Mouse (Mus musculus): Measurements from ENCODE around the gene Lyg2. TPM values are rescaled to one million over a fixed set of nuclear protein-coding genes. Genes with fewer than 3 reads are reported as not detected.

Gene Lyg2
- polyA plus RNA-seq, 1 experiment from 2014 or later, result not detected

DNA sequence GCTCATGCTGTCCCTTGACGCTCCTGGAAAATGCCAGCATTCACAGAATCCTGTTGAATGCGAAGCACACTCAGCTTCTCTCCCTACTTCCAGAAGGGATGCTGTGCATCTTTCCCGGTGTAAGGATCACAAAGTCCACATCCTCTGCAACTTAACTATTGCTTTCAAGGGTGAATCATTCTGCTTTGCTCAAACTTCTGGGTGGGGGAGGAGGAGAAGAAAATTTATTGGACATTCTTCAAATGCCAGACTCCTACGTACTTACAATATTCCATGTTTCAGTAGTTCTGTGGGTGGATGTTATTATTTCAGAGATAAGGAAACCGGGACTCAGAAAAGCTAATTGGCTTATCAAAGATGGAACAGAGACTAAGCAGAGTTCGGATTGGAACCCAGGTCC, 1.8 kb upstream of the Lyg2 start:
- no peak for ATAC-seq
- H3K9ac ChIP-seq, result no peak overlapping the region
- no peaks in the 10 kb centered on the region for H3K36me3 ChIP-seq (ENCODE audit: poor library complexity, severe bottlenecking)

DNA sequence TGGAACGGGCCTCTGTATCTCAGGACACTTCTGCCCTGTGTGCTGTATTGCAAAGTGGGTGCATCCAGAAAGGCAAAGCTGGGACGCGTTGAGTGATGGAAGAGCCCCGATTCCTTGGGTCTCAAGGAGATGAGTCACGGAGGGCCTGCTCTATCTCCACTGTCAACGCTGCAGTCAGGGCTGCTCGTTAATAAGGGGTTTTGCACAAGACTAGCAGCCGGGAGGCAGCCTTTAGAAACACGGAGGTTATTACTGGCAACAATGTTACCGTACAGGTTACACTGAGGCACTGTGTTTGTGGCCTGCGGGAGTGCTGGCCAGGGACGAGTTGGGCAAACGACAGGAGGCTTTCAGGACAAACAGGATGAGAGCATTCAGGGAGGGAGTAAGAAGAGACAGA, 1.4 kb upstream of the Lyg2 start:
- H3K4me3 ChIP-seq, result no peak overlapping the region
- 0 out of 2 replicates have a peak, but pooled peaks cover 2% of the 10 kb centered on the region for H3K27me3 ChIP-seq
- H3K9me3 ChIP-seq (replicated peaks), result no peaks in the 10 kb centered on the region
- no peaks in the 10 kb centered on the region for H3K36me3 ChIP-seq (ENCODE audit: poor library complexity, severe bottlenecking)
- WGBS, result 68% methylated on average over 13 of the region's 13 CpGs
- H3K4me2 ChIP-seq, result no peak overlapping the region
- no peak for ATAC-seq
- H3K9ac ChIP-seq, result no peak overlapping the region
- H3K4me1 ChIP-seq, result no peaks in the 10 kb centered on the region
- no peak overlapping the region for H3K27ac ChIP-seq

More for the DNA sequence above, 1.8 kb upstream of the Lyg2 start:
- Histone ChIP-seq H3K4me3 (no peak overlapping the region), H3K27me3 (0 out of 2 replicates have a peak, but pooled peaks cover 2% of the 10 kb centered on the region), H3K4me2 (no peak overlapping the region), H3K9me3 (replicated peaks) (no peaks in the 10 kb centered on the region), H3K27ac (no peak overlapping the region), H3K4me1 (no peaks in the 10 kb centered on the region)
- 82% methylated on average over 6 of the region's 6 CpGs for WGBS

- WGBS, result 79% methylated on average over 2 of the region's 2 CpGs
These were observed 3.5 kb downstream of the Lyg2 start for GRCm38 (mm10) chr1:37912751-37913150.

DNA sequence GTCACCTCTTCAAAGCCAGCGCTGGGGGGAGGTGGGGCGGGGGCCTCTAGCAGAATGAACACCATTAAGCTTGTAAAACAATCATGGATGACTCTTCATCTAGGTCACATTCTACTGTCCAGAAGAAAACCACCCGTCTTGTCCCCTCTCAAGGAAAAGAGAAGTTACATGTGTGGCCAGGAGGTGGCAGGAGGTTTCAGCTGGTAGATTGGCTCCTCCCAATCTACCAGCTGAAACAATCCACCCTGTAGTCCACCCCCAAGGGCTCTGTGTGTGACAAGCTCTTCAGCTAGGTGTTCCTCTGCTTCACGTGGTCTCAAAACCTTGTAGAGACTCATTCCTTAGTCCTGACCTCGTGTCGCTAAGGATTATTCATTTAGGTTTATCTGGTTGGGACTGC, 13.1 kb downstream of the Lyg2 start:
- WGBS, result 38% methylated on average over 6 of the region's 6 CpGs

More at GRCm38 (mm10) chr1:37912751-37913150, 3.5 kb downstream of the Lyg2 start:
- no peak overlapping the region for H3K4me3 ChIP-seq
- H3K4me2 ChIP-seq, result no peak overlapping the region
- no peaks in the 10 kb centered on the region for H3K36me3 ChIP-seq (ENCODE audit: poor library complexity, severe bottlenecking)
- H3K4me1 ChIP-seq, result no peaks in the 10 kb centered on the region
- H3K27ac ChIP-seq, result no peak overlapping the region
- ATAC-seq, result no peak
- H3K9ac ChIP-seq, result no peak overlapping the region
- 0 out of 2 replicates have a peak, but pooled peaks cover 2% of the 10 kb centered on the region for H3K27me3 ChIP-seq
- H3K9me3 ChIP-seq (replicated peaks), result no peaks in the 10 kb centered on the region

DNA sequence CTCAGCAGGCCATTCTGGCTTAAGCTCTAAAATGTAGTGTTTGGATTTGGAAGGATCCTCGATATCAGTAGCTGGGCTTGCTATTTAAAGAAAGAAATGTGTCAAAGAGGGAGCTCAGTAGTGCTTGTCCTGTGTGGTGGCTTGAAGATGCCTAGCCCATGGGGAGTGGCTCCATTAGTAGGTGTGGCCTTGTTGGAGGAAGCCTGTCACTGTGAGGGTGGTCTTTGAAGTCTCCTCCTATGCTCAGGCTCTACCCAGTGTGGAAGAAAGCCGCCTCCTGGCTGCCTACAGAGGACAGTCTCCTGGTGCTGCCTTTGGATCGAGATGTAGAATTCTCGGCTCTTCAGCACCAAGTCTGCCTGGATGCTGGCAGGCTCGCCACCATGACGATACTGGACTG, 16.0 kb downstream of the Lyg2 start:
- H3K4me3 ChIP-seq, result no peak overlapping the region
- no peaks in the 10 kb centered on the region for H3K27me3 ChIP-seq
- H3K27ac ChIP-seq, result no peak overlapping the region
- ATAC-seq, result no peak
- WGBS, result 64% methylated on average over 6 of the region's 6 CpGs
- H3K4me2 ChIP-seq, result no peak overlapping the region
- no peaks in the 10 kb centered on the region for H3K9me3 ChIP-seq (replicated peaks)
- no peaks in the 10 kb centered on the region for H3K4me1 ChIP-seq
- H3K36me3 ChIP-seq (ENCODE audit: poor library complexity, severe bottlenecking), result peaks cover 49% of the 10 kb centered on the region
- H3K9ac ChIP-seq, result no peak overlapping the region

More for the DNA sequence above, 13.1 kb downstream of the Lyg2 start:
- H3K36me3 ChIP-seq (ENCODE audit: poor library complexity, severe bottlenecking), result peaks cover 23% of the 10 kb centered on the region
- H3K9me3 ChIP-seq (replicated peaks), result no peaks in the 10 kb centered on the region
- no peaks in the 10 kb centered on the region for H3K27me3 ChIP-seq
- no peak overlapping the region for H3K9ac ChIP-seq
- no peaks in the 10 kb centered on the region for H3K4me1 ChIP-seq
- ATAC-seq, result no peak
- H3K4me3 ChIP-seq, result no peak overlapping the region
- no peak overlapping the region for H3K27ac ChIP-seq
- no peak overlapping the region for H3K4me2 ChIP-seq

DNA sequence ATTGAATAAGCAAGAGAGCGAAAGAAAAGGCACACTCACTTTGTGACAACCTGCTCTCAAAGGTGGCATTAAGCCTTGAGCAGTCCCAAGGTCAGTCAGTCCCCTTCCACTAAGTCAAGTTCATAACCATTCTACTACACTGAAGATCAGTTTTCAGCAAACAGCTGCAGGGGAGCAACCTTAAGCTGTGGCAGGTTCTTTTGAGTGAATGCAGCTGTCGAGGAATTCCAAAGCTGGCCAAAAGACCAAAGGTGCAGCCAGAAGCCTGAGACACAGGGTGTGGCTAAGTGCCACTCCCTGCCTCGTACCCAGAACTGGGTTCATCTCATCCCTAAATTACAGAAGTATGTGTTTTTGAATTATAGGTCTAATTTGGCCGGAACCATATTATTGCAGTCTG, 16.5 kb downstream of the Lyg2 start:
- Histone ChIP-seq H3K27me3 (no peaks in the 10 kb centered on the region), H3K36me3 (ENCODE audit: poor library complexity, severe bottlenecking) (peaks cover 53% of the 10 kb centered on the region), H3K27ac (no peak overlapping the region), H3K9ac (no peak overlapping the region), H3K4me3 (no peak overlapping the region), H3K9me3 (replicated peaks) (no peaks in the 10 kb centered on the region), H3K4me1 (no peaks in the 10 kb centered on the region), H3K4me2 (no peak overlapping the region)
- ATAC-seq, result no peak
- 88% methylated on average over 4 of the region's 4 CpGs for WGBS

GRCm38 (mm10) chr1:37894606-37895005, 21.7 kb downstream of the Lyg2 start:
- Histone ChIP-seq H3K27me3 (no peaks in the 10 kb centered on the region), H3K27ac (no peak overlapping the region), H3K4me2 (no peak overlapping the region), H3K4me3 (no peak overlapping the region), H3K9me3 (replicated peaks) (no peaks in the 10 kb centered on the region), H3K9ac (no peak overlapping the region), H3K36me3 (ENCODE audit: poor library complexity, severe bottlenecking) (peaks cover 55% of the 10 kb centered on the region), H3K4me1 (peaks cover 19% of the 10 kb centered on the region)
- no peak for ATAC-seq

- Histone ChIP-seq H3K4me1 (peaks cover 26% of the 10 kb centered on the region), H3K9me3 (replicated peaks) (no peaks in the 10 kb centered on the region), H3K4me3 (peak overlapping the region; percentile 65), H3K27ac (no peak overlapping the region), H3K36me3 (ENCODE audit: poor library complexity, severe bottlenecking) (peaks cover 27% of the 10 kb centered on the region), H3K4me2 (peak overlapping the region; percentile 83), H3K9ac (peak overlapping the region; percentile 76; the same call in 1 of the 2 replicates), H3K27me3 (no peaks in the 10 kb centered on the region)
- 73% methylated on average over 3 of the region's 3 CpGs for WGBS
- ATAC-seq, result no peak
These were observed 24.9 kb downstream of the Lyg2 start for GRCm38 (mm10) chr1:37891400-37891799.

DNA sequence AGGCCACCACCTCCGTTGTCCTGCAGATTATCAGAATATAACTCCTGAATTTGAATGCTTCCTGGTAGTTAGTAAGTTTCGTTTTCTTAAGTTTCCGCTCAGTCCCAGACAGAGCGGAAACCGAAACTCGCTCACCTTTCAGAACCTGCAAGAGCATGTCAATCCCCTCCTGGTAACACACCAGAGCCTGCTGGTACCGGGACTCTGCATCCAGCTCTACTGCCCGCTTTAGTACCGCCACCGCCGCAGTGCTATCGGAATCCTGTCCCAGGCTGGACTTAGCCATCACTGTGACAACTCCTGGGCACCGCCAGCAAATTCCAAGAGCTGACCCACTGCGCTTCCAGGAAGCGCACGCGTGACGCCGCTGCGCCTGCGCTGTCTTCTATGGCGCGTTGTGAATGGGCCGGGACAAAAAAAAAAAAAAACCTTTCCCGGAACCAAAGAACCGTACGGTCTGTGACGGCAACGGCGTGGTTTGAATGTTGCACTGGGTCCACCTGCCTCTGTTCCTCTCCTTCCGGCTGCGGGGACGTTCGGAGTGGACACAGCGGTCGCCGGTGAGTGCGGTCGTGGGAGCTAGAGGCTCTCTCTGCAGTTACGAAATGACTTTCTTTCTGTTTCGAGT, 26.2 kb downstream of the Lyg2 start, which contains the start of the genes Mitd1 and Mrpl30:
Mitd1 (minus strand) TSS at position 387 of the 628 bp plus-strand sequence.
Mrpl30 (plus strand) TSS at position 453 of the 628 bp plus-strand sequence.
- Histone ChIP-seq H3K4me3 (peak within 1 kb of the TSS; percentile 65), H3K27ac (no peak within 1 kb of the TSS; the same call in 1 of the 2 replicates), H3K9ac (peak within 1 kb of the TSS; percentile 76), H3K4me1 (peaks cover 26% of the 10 kb centered on the region), H3K9me3 (replicated peaks) (no peaks in the 10 kb centered on the region), H3K36me3 (ENCODE audit: poor library complexity, severe bottlenecking) (peaks cover 15% of the 10 kb centered on the region), H3K27me3 (no peaks in the 10 kb centered on the region), H3K4me2 (peak within 1 kb of the TSS; percentile 83)
- WGBS, result under 1% methylated on average over 41 of the region's 41 CpGs
- peak; percentile 95 for ATAC-seq

DNA sequence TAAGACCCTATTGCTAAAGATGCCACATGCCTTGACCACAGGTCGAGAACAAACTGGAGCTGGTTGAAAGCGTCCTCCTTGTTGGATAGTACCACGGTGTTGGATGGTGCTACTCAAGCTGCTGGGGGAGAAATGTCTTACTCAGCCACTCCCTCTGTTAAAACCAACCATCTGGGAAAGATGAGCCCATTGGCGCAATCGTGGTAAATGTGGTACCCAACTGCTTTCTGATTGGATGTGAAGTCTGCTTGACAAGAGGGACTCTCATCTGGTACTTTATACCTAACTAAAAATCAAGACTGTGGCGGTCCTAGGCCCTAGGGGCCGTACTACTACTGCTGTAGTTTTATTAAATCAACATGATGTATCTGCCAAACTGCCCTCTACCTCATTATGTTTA, 27.1 kb downstream of the Lyg2 start:
- Histone ChIP-seq H3K36me3 (ENCODE audit: poor library complexity, severe bottlenecking) (peaks cover 10% of the 10 kb centered on the region), H3K9ac (peak overlapping the region; percentile 76), H3K27ac (no peak overlapping the region), H3K9me3 (replicated peaks) (no peaks in the 10 kb centered on the region), H3K4me1 (peaks cover 26% of the 10 kb centered on the region), H3K4me3 (peak overlapping the region; percentile 65), H3K27me3 (no peaks in the 10 kb centered on the region), H3K4me2 (peak overlapping the region; percentile 83)
- no peak for ATAC-seq
- 87% methylated on average over 7 of the region's 7 CpGs for WGBS

DNA sequence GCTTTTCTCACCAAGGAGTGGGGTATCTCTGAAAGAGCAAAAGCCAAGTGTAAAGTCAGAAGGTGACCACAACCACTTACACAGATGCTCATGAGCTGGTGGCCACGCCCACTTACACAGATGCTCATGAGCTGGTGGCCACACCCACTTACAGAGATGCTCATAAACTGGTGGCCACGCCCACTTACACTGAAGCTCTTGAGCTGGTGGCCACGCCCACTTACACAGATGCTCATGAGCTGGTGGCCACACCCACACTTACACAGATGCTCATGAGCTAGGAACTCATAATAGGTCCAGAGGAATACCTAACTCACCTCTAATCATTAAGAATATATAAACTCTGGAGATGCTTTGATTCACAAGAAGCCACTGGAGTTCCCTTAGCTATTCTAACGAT, 31.8 kb downstream of the Lyg2 start:
- H3K36me3 ChIP-seq (ENCODE audit: poor library complexity, severe bottlenecking), result peaks cover 36% of the 10 kb centered on the region
- H3K9me3 ChIP-seq (replicated peaks), result no peaks in the 10 kb centered on the region
- H3K9ac ChIP-seq, result no peak overlapping the region
- ATAC-seq, result no peak
- H3K27ac ChIP-seq, result no peak overlapping the region
- 77% methylated on average over 4 of the region's 4 CpGs for WGBS
- H3K4me3 ChIP-seq, result no peak overlapping the region
- no peak overlapping the region for H3K4me2 ChIP-seq
- H3K4me1 ChIP-seq, result peaks cover 6% of the 10 kb centered on the region
- no peaks in the 10 kb centered on the region for H3K27me3 ChIP-seq

GRCm38 (mm10) chr1:37883411-37883810, 32.9 kb downstream of the Lyg2 start:
- Histone ChIP-seq H3K9ac (no peak overlapping the region), H3K4me3 (no peak overlapping the region), H3K4me2 (no peak overlapping the region), H3K36me3 (ENCODE audit: poor library complexity, severe bottlenecking) (peaks cover 47% of the 10 kb centered on the region), H3K4me1 (no peaks in the 10 kb centered on the region), H3K9me3 (replicated peaks) (no peaks in the 10 kb centered on the region), H3K27me3 (no peaks in the 10 kb centered on the region), H3K27ac (no peak overlapping the region)
- ATAC-seq, result no peak
- WGBS, result 95% methylated on average over 4 of the region's 4 CpGs
